Mouse (Mus musculus): Measurements from ENCODE around the gene Sptan1. TPM values are rescaled to one million over a fixed set of nuclear protein-coding genes. Genes with fewer than 3 reads are reported as not detected.
A peak's percentile ranks its signal among the peaks of the same experiment; 100 is the strongest.

The Sptan1 gene
- total RNA-seq, 1 experiment from 2014 or later: 135 TPM

DNA sequence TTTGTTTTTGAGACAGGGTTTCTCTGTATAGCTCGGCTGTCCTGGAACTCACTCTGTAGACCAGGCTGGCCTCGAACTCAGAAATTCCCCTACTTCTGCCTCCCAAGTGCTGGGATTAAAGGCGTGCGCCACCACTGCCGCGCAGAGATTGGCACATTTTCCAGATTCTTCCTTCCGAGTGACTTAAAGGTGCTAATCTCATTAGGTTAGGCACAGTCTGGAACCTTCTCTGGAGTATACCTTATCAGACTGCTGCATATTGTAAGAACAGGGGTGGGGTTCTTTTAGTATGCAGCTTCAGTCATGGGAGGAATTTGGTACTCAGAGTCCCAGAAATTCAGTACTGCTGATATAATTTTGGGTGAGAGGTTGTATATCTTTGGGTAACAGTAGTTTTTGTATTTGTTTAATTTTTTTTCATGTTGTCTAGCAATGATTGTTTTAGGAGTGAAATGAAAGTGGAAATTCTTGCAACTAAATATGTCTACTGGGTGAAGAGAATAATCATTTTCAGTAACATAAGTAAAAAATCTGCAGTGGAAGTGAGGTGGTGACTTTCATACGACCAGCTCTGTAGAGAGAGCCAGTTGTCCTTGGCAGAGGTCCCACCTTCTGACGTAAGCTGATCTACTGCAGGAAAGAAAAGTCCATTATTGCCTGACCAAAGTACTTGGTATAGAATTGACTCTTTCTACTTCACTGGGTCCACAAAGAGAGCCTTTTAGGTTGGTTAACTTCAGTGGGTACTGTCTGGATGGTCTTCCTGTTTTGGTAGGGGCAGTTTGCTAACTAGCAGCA lies 6.7 kb downstream of the Sptan1 start:
- no peak; a peak in 1 of 4 replicates for ATAC-seq (replicated peaks in 1 of 2; ENCODE audit: insufficient read depth in 1 of 2, low FRiP score in 2 of 2, low TSS enrichment in 1 of 2, low read depth in 1 of 2, poor library complexity in 2 of 2, severe bottlenecking in 2 of 2)

DNA sequence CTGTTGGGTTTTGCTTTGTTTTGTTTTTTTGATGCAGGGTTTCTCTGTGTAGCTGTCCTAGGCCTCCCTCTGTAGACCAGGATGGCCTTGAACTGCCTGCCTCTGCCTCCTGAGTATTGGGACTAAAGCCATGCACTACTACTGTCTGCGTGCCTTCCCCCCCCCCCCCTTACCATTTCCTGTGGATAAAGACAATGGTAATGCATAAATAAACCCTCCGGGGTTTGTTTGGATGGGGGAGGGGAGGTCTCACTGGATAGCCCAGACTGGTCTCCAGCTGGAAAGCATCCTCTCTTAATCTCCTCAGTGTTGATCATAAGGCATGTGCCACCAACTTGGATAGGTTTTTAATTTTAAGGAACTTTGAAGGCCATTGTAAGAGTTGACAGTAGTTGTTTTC lies 8.2 kb downstream of the Sptan1 start:
- no peak for ATAC-seq (replicated peaks in 1 of 2; ENCODE audit: insufficient read depth in 1 of 2, low FRiP score in 2 of 2, low TSS enrichment in 1 of 2, low read depth in 1 of 2, poor library complexity in 2 of 2, severe bottlenecking in 2 of 2)

DNA sequence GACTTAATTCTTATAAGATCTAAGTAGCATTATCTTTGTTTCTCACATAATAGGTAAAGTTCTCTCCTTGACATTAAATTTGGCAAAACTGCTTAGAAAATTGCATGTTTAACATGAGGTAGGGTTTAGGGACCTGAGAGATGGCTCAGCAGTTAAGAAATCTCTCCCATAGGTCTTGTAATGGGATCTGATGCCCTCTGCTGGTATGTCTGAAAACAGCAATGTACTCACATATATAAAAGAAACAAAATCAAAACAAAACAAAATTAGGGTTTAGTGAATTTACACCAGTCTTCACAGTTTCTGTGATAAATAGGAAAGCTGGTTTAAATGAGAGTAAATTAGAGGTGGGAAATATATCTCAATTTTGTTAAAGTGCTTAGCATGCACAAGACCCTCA lies 11.9 kb downstream of the Sptan1 start:
- peak; percentile 58 to 59; a peak in 3 of 4 replicates for ATAC-seq (replicated peaks in 1 of 2; ENCODE audit: insufficient read depth in 1 of 2, low FRiP score in 2 of 2, low TSS enrichment in 1 of 2, low read depth in 1 of 2, poor library complexity in 2 of 2, severe bottlenecking in 2 of 2)

DNA sequence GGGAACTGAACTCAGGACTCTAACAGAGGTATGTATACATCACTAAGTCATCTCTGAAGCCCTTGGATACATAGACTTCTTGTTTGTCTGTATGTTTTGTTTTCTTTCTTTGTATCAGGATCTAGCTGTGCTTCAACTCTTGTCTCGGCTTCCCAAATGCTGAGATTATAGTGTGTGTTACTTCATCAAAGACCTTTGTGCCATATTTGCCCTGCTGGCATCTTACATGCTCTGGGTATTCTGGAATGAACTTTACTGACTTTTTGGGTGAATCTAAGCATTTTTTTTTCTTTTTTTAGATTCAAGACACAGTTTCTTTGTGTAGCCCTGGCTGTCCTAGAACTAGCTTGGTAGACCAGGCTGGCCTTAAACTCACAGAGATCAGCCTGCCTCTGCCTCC lies 15.3 kb downstream of the Sptan1 start:
- ATAC-seq (replicated peaks in 1 of 2; ENCODE audit: insufficient read depth in 1 of 2, low FRiP score in 2 of 2, low TSS enrichment in 1 of 2, low read depth in 1 of 2, poor library complexity in 2 of 2, severe bottlenecking in 2 of 2): no peak

DNA sequence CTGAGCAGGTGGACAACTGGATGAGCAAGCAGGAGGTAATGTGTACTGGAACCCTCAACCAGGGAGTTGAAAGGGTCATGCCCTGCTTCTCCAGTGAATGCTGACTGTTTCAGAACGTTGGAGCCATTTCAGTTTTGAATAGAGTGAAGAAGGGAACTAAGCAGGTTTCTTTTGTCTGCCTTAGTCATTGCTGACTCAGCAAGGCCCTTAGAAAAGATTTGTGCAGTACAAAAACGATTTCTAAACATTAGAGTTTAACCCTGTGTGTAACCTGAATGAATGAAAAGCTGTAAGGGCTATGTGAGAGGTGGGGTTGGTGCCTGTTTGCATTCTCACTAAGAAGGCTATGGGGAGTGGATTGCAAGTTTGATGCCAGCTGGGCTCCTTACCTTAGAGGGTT lies 26.6 kb downstream of the Sptan1 start:
- no peak for ATAC-seq (replicated peaks in 1 of 2; ENCODE audit: insufficient read depth in 1 of 2, low FRiP score in 2 of 2, low TSS enrichment in 1 of 2, low read depth in 1 of 2, poor library complexity in 2 of 2, severe bottlenecking in 2 of 2)

DNA sequence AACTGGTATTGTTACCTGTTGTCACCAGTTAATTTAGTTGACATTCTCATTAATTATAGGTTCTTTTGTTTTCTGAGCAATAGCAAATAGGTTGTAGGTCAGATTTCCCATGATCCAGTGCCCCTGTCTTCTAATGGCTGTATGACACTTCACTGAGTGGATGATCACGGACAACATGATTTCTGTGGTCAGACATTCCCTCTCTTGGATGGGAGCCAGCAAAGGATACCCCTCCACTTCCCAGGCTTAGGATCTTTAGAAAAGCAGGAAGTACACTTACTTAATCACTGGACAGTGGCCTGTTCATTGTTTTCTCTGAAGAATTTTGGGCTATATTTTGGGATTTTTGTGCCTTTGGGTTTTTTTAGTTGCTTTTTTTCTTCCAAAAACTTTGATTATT lies 43.7 kb downstream of the Sptan1 start:
- no peak for ATAC-seq (replicated peaks in 1 of 2; ENCODE audit: insufficient read depth in 1 of 2, low FRiP score in 2 of 2, low TSS enrichment in 1 of 2, low read depth in 1 of 2, poor library complexity in 2 of 2, severe bottlenecking in 2 of 2)

DNA sequence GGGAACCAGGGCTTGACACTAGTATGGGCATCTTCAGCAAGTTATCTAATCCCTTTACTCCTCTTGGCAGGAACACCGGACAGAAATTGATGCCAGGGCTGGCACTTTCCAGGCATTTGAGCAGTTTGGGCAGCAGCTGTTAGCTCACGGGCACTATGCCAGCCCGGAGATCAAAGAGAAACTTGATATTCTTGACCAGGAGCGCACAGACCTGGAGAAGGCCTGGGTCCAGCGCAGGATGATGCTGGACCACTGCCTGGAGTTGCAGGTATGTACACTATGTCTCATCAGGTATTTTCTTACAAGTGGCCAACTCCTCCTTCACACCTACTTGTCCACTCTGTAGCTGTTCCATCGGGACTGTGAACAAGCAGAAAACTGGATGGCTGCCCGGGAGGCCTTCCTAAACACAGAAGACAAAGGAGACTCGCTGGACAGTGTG lies 45.5 kb downstream of the Sptan1 start:
- no peak for ATAC-seq (replicated peaks in 1 of 2; ENCODE audit: insufficient read depth in 1 of 2, low FRiP score in 2 of 2, low TSS enrichment in 1 of 2, low read depth in 1 of 2, poor library complexity in 2 of 2, severe bottlenecking in 2 of 2)

DNA sequence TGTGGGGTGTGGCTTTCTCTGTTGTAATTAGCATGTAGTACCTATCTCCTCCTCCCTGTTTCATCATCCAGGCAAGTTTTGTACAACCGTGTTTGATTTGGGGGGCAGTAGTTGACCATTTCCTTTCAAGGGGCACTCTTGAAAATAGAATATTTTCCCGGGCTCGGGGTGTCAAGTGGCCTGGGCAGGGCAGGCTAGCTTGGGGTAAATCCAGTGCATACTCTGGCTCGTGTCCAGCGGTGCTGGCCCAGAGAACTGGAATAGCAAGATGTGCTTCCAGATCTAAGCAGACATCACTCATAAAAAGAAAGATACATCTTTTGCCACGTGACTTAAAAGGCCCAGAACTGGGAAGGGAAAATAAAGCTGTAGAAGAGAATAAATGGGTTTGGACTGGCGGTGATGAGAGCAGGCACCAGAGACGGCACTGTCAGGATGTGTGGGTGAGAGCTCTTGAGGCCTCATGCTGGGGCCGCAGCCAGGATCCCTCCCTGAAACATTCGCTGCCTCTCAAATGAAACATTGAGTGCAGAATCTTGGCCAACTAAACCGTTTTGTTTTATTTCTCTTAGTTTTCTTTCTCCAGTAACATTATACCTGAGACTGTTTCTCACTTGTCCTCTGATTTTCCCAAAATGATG lies 49.1 kb downstream of the Sptan1 start:
- no peak for ATAC-seq (replicated peaks in 1 of 2; ENCODE audit: insufficient read depth in 1 of 2, low FRiP score in 2 of 2, low TSS enrichment in 1 of 2, low read depth in 1 of 2, poor library complexity in 2 of 2, severe bottlenecking in 2 of 2)

DNA sequence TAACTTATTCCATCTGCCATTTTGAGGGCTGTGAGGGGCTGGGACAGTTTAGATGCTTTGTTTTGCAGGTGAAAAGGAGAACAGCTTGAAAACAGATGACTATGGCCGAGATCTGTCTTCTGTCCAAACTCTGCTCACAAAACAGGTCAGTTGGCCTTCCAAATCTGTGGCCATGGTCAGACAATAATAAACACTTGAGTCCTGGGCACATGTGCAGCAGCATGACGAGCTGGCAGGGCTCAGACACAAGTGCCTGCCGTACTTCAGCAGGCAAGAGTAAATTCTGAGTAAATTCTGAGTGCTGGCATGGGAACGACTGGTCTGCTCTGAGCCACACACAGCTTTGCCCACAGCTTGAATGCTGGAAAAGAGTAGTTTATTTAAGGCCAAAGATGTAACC lies 60.1 kb downstream of the Sptan1 start:
- no peak for ATAC-seq (replicated peaks in 1 of 2; ENCODE audit: insufficient read depth in 1 of 2, low FRiP score in 2 of 2, low TSS enrichment in 1 of 2, low read depth in 1 of 2, poor library complexity in 2 of 2, severe bottlenecking in 2 of 2)

DNA sequence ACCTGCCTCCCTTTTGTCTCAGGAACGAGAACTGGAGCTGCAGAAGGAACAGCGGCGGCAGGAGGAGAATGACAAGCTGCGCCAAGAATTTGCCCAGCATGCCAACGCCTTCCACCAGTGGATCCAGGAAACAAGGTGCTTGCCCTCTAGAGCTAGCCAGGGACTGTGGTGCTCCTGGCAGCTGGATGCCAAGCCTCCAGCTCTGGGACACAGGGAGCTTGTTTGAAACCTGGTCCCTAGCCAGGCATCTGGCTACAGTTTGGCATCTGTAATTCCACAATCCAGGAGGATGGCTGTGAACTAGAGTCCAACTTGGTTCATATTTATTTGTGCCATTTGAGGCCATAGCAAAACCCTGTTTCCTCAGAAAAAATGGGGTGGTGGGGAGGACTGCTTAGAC lies 61.6 kb downstream of the Sptan1 start:
- no peak for ATAC-seq (replicated peaks in 1 of 2; ENCODE audit: insufficient read depth in 1 of 2, low FRiP score in 2 of 2, low TSS enrichment in 1 of 2, low read depth in 1 of 2, poor library complexity in 2 of 2, severe bottlenecking in 2 of 2)

DNA sequence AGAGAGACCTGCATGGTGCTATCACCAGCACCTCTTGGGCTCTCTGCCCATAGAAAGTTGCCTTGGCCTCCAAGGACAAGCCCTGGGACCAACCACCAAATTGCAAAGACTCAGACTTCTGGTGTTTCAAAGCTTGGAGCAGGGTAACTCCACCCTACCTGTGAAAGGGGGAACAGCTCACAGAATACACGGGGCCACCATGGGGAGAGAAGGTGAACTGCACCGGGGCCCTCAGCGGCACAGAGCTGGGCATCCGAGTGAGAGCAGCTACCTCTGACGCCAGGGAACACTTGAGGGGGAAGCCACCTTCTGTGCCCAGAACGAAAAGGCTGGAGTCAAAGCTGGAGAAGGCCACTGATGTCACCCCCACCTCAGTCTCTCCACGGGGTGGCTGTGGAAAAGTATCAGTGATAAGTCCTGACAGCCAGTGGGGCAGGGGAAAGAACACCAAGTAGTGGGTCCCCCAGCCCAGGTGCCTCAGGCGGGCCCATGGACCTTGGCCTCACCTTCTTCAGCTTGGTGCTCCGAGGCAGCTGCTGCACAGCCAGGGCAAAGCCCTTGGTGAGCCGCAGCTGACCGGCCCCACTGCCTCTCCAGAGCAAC lies 67.0 kb downstream of the Sptan1 start:
- ATAC-seq (replicated peaks in 1 of 2; ENCODE audit: insufficient read depth in 1 of 2, low FRiP score in 2 of 2, low TSS enrichment in 1 of 2, low read depth in 1 of 2, poor library complexity in 2 of 2, severe bottlenecking in 2 of 2): peak; percentile 17 to 67; a peak in 2 of 4 replicates

DNA sequence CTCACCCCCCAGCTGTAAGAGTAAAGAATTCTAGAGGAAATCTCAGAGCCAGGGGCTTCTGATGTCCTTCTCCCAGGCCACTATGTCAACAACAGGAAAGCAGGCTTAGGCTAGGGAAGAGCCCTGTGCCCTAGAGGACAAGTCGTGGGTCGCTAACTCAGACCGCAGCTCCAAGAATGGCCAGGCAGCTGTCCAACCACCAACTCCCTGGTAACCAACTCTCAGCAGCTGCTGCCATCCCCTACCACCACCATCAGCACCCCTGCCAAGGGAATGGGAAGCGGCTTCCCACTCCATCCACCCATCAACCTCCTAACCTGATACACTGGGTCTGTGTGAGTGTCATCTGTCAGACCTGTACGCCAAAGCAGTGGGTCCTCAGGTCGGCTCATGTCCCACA lies 67.6 kb downstream of the Sptan1 start:
- no peak for ATAC-seq (replicated peaks in 1 of 2; ENCODE audit: insufficient read depth in 1 of 2, low FRiP score in 2 of 2, low TSS enrichment in 1 of 2, low read depth in 1 of 2, poor library complexity in 2 of 2, severe bottlenecking in 2 of 2)

DNA sequence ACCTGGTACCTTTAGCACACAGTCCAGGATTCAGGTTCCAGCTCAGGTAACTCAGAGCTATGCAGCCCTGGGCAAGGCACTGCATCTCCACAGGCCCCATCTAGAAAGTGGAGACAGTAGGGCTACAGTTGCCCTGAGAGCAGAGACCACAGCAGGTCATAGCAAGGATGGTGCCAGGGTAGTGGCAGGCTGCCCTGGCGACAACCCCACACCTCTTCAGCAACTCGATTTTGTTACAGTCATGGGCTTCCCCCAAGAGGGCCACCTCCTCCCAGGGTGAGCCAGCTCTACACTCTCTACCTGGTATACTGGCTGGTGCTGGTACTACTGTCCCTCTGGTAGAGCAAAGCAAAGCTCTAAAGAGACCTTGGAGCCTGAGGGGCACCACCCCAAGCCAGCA lies 72.4 kb downstream of the Sptan1 start:
- no peak for ATAC-seq (replicated peaks in 1 of 2; ENCODE audit: insufficient read depth in 1 of 2, low FRiP score in 2 of 2, low TSS enrichment in 1 of 2, low read depth in 1 of 2, poor library complexity in 2 of 2, severe bottlenecking in 2 of 2)

DNA sequence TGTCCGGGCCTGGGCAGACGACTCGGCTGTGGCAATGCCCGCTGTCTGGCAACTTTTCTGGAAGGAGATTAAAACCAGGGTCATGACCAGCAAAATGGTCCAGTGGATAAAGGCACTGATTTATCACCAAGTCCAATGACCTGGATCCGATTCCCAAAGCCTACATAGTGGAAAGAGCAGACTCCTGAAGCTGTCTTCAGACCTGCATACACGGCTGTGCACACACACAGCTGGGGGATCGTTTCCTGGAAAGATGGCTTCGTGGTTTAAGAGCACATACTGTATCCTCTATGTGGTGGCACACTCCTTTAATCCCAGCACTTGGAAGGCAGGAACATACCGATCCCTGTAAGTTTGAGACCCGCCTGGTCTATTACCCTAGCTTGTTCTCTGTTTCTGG lies 73.0 kb downstream of the Sptan1 start:
- ATAC-seq (replicated peaks in 1 of 2; ENCODE audit: insufficient read depth in 1 of 2, low FRiP score in 2 of 2, low TSS enrichment in 1 of 2, low read depth in 1 of 2, poor library complexity in 2 of 2, severe bottlenecking in 2 of 2): no peak

DNA sequence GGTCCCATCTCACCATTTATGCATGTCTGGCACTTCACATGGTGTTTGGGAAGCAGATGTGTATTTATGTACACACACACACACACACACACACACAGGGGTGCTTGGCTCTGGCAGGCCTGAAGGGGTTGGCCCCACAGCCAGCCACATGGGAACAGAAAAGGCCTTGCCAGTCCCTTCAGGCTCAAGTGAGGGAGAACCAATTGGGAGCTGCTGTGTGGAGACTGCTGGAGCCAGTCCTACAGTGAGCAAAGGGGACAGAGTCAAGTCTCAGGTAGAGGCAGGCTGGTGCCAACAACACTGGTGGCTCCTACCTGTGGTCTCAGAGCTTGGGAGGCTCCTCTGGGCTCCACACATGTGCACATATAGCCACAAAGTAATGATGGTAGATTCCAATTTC lies 74.3 kb downstream of the Sptan1 start:
- ATAC-seq (replicated peaks in 1 of 2; ENCODE audit: insufficient read depth in 1 of 2, low FRiP score in 2 of 2, low TSS enrichment in 1 of 2, low read depth in 1 of 2, poor library complexity in 2 of 2, severe bottlenecking in 2 of 2): no peak

DNA sequence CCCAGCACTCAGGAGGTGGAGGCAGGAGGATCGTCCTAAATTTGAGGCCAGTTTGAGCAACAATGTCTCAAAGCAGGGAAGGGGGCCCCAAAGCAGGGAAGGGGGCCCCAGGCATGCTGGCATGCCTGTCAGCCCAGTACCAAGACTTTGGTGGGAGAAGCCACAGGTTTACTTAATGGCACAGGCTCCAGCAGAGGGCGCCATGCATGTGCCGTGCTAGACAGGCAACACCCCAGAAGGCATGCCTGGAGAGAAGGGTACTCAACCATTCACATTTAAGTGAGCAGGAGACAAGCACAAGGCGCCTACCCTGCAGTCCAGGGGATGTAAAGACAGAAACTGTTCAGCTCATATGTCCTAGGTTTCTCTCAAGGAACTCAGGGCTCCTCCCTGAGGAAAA lies 77.1 kb downstream of the Sptan1 start:
- peak; percentile 83 to 85 for ATAC-seq (replicated peaks in 1 of 2; ENCODE audit: insufficient read depth in 1 of 2, low FRiP score in 2 of 2, low TSS enrichment in 1 of 2, low read depth in 1 of 2, poor library complexity in 2 of 2, severe bottlenecking in 2 of 2)

DNA sequence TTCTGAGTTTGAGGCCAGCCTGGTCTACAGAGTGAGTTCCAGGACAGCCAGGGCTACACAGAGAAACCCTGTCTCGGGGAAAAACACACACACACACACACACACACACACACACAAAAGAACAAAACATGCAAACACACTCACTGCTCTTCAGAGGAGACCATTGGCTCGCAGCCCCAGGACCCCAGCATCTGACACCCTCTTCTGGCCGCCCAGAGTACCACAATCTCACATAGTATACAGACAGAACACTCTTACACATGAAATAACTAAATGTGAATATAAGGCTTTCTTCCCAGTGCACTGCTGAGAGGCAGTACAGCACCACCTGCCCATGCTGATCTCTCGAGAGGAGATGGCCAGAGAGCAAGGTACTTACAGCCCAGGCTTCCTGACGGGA lies 79.2 kb downstream of the Sptan1 start:
- ATAC-seq (replicated peaks in 1 of 2; ENCODE audit: insufficient read depth in 1 of 2, low FRiP score in 2 of 2, low TSS enrichment in 1 of 2, low read depth in 1 of 2, poor library complexity in 2 of 2, severe bottlenecking in 2 of 2): no peak

DNA sequence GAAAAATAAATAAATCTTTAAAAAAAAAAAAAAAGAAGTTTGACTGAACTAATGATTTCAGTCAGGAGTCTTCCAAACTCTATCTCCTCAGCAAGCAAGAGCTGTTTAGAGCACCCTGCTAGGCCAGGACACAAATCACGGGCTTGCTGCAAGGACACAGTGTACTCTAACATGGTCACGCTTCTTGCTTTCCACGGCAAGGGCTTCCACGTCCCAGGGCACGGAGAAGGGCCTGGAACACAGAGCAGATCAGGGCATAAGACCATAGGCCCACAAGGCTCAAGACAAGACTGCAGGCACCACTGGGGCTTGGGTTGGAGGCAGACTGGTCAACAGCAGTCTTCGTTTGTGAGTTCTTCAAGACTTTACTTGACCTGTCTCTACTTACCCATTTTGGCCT lies 81.8 kb downstream of the Sptan1 start:
- ATAC-seq (replicated peaks in 1 of 2; ENCODE audit: insufficient read depth in 1 of 2, low FRiP score in 2 of 2, low TSS enrichment in 1 of 2, low read depth in 1 of 2, poor library complexity in 2 of 2, severe bottlenecking in 2 of 2): no peak
